Mouse (Mus musculus) stomach, postnatal 0 days (tissue): Measurements from ENCODE around the gene Naa15. TPM values are rescaled to one million over a fixed set of nuclear protein-coding genes. Genes with fewer than 3 reads are reported as not detected.
"Not testable (repeated sequence)": the region's sequence is repeated elsewhere in the genome, so short reads cannot be mapped to it uniquely, and the experiment has no call there.

Experiments
- ATAC-seq: fragments of 200-750 bp; cut with Nextera tagmentation; 2 replicates; pipeline ENCODE4 v1.8.0; 2017; ENCODE audit not compliant: low FRiP score, low TSS enrichment
- DNase-seq: peaks from one replicate; pipeline ENCODE4 v3.0.0-alpha.2; 2016; ENCODE audit warnings: low spot score
- H3K27ac ChIP-seq: fragments of 300-500 bp; sonication (generic); replicated peaks from 2 replicates; pipeline ENCODE4 v1.5.1; 2014; ENCODE audit warnings: mild to moderate bottlenecking, control low read depth
- H3K27me3 ChIP-seq: fragments of 300-500 bp; sonication (generic); 2 replicates; pipeline ENCODE4 v1.6.1; 2014; ENCODE audit warnings: low read length; ENCODE audit not compliant: control insufficient read depth, insufficient read depth
- H3K36me3 ChIP-seq: fragments of 300-500 bp; sonication (generic); 2 replicates; pipeline ENCODE4 v1.6.1; 2014; ENCODE audit warnings: low read length, mixed read lengths; ENCODE audit not compliant: control insufficient read depth, insufficient read depth
- H3K4me1 ChIP-seq: fragments of 300-500 bp; sonication (generic); replicated peaks from 2 replicates; pipeline ENCODE4 v1.6.1; 2014; ENCODE audit warnings: antibody characterized with exemption; ENCODE audit not compliant: control insufficient read depth, insufficient read depth
- H3K4me2 ChIP-seq: fragments of 300-500 bp; sonication (generic); replicated peaks from 2 replicates; pipeline ENCODE4 v1.6.1; 2014; ENCODE audit warnings: low read depth, mild to moderate bottlenecking, control low read depth, moderate library complexity
- H3K4me3 ChIP-seq: fragments of 300-500 bp; sonication (generic); 2 replicates; pipeline ENCODE4 v1.5.1; 2014; ENCODE audit warnings: low read depth, low read length, control low read depth
- H3K9ac ChIP-seq: fragments of 300-500 bp; sonication (generic); 2 replicates; pipeline ENCODE4 v1.6.1; 2014; ENCODE audit warnings: mild to moderate bottlenecking, low read length, control low read depth, mixed read lengths
- H3K9me3 ChIP-seq: fragments of 300-500 bp; sonication (generic); 2 replicates; pipeline ENCODE4 v1.6.1; 2016; ENCODE audit warnings: low read length; ENCODE audit not compliant: control insufficient read depth
- CTCF ChIP-seq: IDR thresholded peaks from 2 replicates; pipeline ENCODE4 v1.5.1; 2016; ENCODE audit warnings: antibody characterized with exemption, low read depth, mild to moderate bottlenecking, moderate library complexity
- EP300 ChIP-seq: optimal IDR thresholded peaks from 2 replicates; pipeline ENCODE3; 2016; ENCODE audit warnings: antibody characterized with exemption
- WGBS: fragments of 180-500 bp; shearing (Covaris S2); extraction: QIAGEN DNeasy Blood & Tissue Kit; methylation state at CpG from one replicate; pipeline ENCODE4 v1.1.7; 2014; 5-methylcytosine and 5-hydroxymethylcytosine counted together
- polyA plus RNA-seq: library from polyadenylated mRNA; unstranded; fragments of >200 nt; fragmentation: Nextera tagmentation; extraction: Ambion mirVana; gene quantifications from 2 replicates; pipeline ENCODE4 v1.2.1, GENCODE M21; 2015

The Naa15 gene
- polyA plus RNA-seq, 1 experiment from 2014 or later: 19.0 TPM

DNA sequence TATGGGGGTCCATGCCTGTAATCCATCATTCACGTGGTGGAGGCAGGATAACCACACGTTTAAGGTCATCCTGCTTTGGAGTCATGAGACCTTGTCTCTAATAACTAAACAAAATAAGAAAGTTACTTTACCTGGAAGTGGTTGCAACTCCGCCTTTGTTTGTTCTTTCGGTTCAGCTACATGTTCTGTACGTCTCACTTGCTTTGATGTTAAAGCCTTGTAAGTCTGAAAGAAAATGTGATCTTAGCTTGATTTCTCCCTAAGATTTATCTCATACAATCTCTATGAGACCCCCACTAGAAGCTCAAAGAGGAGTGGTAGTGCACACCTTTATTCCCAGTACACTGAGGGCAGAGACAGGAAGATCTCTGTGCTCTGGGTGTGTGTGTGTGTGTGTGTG is 23.9 kb upstream of the Naa15 start:
- no peaks in the 10 kb centered on the region; the same call in 1 of the 2 replicates for H3K4me1 ChIP-seq
- 64% methylated on average over 5 of the region's 5 CpGs for WGBS
- no peak overlapping the region for H3K9ac ChIP-seq
- ATAC-seq (no peak), DNase-seq (no peak)
- no peaks in the 10 kb centered on the region for H3K27me3 ChIP-seq
- H3K9me3 ChIP-seq: no peaks in the 10 kb centered on the region
- TF ChIP-seq EP300 (no peak), CTCF (no peak)
- no peak overlapping the region for H3K4me3 ChIP-seq
- no peak overlapping the region for H3K4me2 ChIP-seq
- no peak overlapping the region for H3K27ac ChIP-seq
- no peaks in the 10 kb centered on the region for H3K36me3 ChIP-seq

DNA sequence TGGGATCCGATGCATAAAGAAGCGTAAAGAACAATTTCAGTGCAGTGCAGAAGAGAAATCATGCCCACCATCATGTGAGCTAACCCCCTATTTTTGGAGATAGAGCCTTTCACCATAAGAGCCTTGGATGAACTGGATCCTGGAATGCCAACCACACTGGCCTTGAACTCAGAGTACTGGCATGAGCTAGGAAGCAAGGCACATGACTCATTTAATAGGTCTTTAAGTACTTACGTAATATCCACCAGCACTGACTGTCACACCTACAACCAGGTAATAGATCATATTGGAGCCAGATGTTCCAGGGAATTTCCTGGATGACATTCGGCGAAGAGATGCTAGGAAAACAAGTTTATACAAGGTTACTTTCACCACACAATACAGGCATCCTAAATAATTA is 23.4 kb upstream of the Naa15 start:
- WGBS: 82% methylated on average over 5 of the region's 5 CpGs
- Histone ChIP-seq H3K4me3 (no peak overlapping the region), H3K9ac (no peak overlapping the region), H3K9me3 (no peaks in the 10 kb centered on the region), H3K4me2 (no peak overlapping the region), H3K4me1 (no peaks in the 10 kb centered on the region; the same call in 1 of the 2 replicates), H3K36me3 (no peaks in the 10 kb centered on the region), H3K27ac (no peak overlapping the region), H3K27me3 (no peaks in the 10 kb centered on the region)
- TF ChIP-seq EP300 (no peak), CTCF (no peak)
- ATAC-seq: no peak
- no peak for DNase-seq

DNA sequence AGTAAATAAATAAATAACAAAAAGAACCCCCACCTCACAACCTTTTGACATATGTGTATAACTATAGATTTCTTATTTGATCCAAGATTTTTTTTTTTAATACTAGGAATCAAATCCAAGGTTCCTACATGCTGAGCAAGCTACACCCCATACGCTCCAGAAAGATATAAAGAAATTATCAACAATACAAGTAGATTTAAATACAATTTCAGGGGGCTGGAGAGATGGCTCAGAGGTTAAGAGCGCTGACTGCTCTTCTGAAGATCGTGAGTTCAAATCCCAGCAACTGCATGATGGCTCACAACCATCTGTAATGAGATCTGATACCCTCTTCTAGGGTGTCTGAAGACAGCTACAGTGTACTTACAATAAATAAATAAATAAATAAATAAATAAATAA is 21.9 kb upstream of the Naa15 start:
- ATAC-seq, H3K4me2 ChIP-seq, H3K4me1 ChIP-seq, H3K9me3 ChIP-seq, H3K27me3 ChIP-seq, H3K4me3 ChIP-seq, H3K27ac ChIP-seq, H3K9ac ChIP-seq, H3K36me3 ChIP-seq, DNase-seq: not testable (repeated sequence)
- 94% methylated on average over 3 of the region's 3 CpGs for WGBS

DNA sequence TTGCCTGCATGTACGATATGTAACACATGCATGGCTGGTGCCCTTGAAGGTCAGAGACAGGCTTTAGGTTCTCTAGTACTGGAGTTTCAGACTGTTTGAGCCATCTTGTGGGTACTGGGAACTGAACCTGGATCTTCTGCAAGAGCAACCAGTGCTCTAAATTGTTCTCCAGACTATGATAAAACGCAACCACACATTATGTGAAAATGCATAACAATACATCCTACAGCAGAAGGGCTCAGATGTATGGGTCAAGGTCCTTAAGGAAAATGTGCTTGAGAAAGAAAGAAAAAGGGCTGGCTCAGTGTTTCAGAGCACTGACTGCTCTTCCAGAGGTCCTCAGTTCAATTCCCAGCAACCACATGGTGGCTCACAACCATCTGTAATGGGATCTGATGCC is 21.3 kb upstream of the Naa15 start:
- Histone ChIP-seq H3K4me1 (no peaks in the 10 kb centered on the region; the same call in 1 of the 2 replicates), H3K9ac (no peak overlapping the region), H3K27ac (no peak overlapping the region), H3K9me3 (no peaks in the 10 kb centered on the region), H3K4me2 (no peak overlapping the region), H3K36me3 (no peaks in the 10 kb centered on the region), H3K4me3 (no peak overlapping the region), H3K27me3 (no peaks in the 10 kb centered on the region)
- ATAC-seq (no peak), DNase-seq (no peak)
- 88% methylated on average over 2 of the region's 2 CpGs for WGBS
- TF ChIP-seq EP300 (no peak), CTCF (no peak)

DNA sequence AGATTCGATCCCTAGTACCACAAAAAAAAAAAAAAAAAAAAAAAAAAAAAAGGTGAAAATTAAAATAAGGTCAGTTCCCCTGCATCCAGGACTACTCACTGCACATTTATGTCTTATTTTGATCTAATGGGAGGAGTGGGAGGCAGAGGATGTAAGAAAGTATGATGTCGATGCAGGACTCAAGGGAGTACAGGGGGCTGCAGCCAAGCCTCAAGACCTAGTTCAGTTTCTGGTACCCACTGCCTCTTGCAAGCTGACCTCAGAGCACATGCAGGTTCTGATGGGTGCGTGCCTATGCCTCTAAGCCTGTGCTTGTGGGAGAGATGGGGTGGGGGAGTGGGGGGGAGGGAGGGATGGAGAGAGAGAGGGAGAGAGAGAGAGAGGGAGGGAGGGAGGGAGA is 20.1 kb upstream of the Naa15 start:
- H3K36me3 ChIP-seq: no peaks in the 10 kb centered on the region
- 84% methylated on average over 3 of the region's 3 CpGs for WGBS
- H3K27ac ChIP-seq: no peak overlapping the region
- TF ChIP-seq EP300: no peak
- H3K9me3 ChIP-seq: no peaks in the 10 kb centered on the region
- no peaks in the 10 kb centered on the region; the same call in 1 of the 2 replicates for H3K4me1 ChIP-seq
- DNase-seq: no peak
- no peak overlapping the region for H3K4me3 ChIP-seq
- no peaks in the 10 kb centered on the region for H3K27me3 ChIP-seq
- no peak for ATAC-seq
- H3K4me2 ChIP-seq: no peak overlapping the region
- no peak overlapping the region for H3K9ac ChIP-seq

DNA sequence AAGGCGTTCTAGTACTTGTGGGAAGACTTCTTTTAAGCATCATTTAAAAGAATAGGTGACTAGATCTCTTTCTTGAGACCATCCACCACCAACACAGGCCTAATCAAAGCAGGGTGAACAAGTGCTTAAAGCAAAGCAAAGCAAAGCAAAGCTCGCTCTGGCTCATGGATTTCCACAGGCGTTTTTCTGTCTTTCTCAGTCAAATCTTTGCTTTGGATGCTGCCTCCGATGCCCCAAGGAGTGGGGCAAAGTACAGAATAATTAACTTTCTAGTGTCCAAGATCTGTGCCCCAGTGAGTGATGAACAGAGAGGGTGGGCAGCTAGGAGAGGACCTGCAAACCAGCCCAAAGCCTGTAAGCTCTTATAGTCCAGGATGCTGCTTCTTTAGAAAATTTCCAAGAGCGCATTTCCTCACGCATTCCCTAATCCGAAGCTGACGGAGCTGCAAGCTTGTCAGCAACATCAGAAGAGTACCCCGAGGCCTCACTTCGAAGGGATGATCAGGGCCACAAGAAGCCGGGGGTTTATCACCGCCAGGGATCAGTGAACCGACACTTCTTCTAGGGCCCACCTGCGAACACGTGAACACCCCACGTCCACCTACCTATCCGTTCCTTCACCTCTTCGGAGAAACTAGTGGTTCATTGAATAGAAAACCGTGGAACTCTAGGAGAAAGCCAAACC is 19.3 kb upstream of the Naa15 start:
- 52% methylated on average over 19 of the region's 19 CpGs for WGBS
- Histone ChIP-seq H3K9ac (no peak overlapping the region), H3K4me1 (no peaks in the 10 kb centered on the region; the same call in 1 of the 2 replicates), H3K27ac (no peak overlapping the region), H3K36me3 (no peaks in the 10 kb centered on the region), H3K4me2 (no peak overlapping the region), H3K27me3 (no peaks in the 10 kb centered on the region), H3K4me3 (no peak overlapping the region), H3K9me3 (no peaks in the 10 kb centered on the region)
- ATAC-seq (no peak), DNase-seq (no peak)
- TF ChIP-seq CTCF: no peak
- no peak for TF ChIP-seq EP300
